Comparison of ENCODE assay signal across 9 mouse cellular contexts in the genomic region with DNA sequence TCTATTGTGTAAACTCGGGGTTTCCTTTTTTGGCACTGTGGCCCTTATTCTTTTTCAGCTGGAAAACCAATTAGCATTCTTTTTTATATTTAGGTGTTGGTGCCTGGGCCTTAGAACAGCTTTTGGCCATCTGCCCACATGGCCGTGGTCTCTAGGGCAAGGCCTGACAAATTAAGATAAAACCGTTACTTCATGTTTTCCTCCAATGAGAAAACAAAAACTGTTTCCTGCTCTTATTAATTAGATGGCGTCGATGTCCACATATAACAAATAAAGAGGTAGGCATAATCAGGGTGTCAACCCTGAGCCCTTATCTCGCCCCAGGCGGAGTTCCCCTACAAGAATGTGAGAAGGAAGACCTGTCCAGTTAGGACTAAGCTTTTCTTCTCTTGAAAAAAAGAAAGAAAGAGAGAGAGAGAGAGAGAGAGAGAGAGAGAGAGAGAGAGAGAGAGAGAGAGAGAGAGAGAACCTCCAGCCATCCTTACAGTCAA.
DNase-seq lines count a peak whose midpoint lies in the region; ATAC-seq and TF ChIP-seq lines count a peak whose summit lies in the region.
"Had no signal": no experiment of that assay in that cellular context is flagged by ENCODE, and none has a peak within 500 bp of the region (broad histone marks: within the 10 kb centered on the region; RNA-seq: fewer than 3 reads in every experiment).

No protein-coding gene starts in this region.

- no peaks in the 10 kb centered on the region for H3K27me3 ChIP-seq in heart, adult 2 months (ENCODE audit: control insufficient read depth, insufficient read depth, low read length)
- no peaks in the 10 kb centered on the region for H3K27me3 ChIP-seq in heart, embryonic 15.5 days
- H3K27me3 ChIP-seq in limb, embryonic 14.5 days (ENCODE audit: control insufficient read depth, insufficient read depth, low read length) = no peaks in the 10 kb centered on the region
- H3K27me3 ChIP-seq: CH12.LX had no signal

- H3K9ac ChIP-seq in heart, adult 2 months (ENCODE audit: low read depth, low read length) = 0 out of 2 replicates have a peak overlapping the region, but pooled peaks have one; percentile 41
- no peak overlapping the region for H3K9ac ChIP-seq in heart, embryonic 15.5 days
- no peak overlapping the region for H3K9ac ChIP-seq in limb, embryonic 14.5 days (ENCODE audit: low read depth, low read length, severe bottlenecking)

- H3K9me3 ChIP-seq in heart, embryonic 15.5 days (replicated peaks) = no peaks in the 10 kb centered on the region
- H3K9me3 ChIP-seq in limb, embryonic 14.5 days (ENCODE audit: control insufficient read depth, low read length) = no peaks in the 10 kb centered on the region

- intact Hi-C loops in heart, adult 2 months (cut with DNase I) = loop anchor here (1.0 to 5.0 kb wide), 6 partner anchors 8 to 186 kb away; a partner anchor contains a TSS

- no peaks in the 10 kb centered on the region for H3K79me2 ChIP-seq in heart, adult 2 months (replicated peaks; ENCODE audit: control insufficient read depth, insufficient read depth, low read length)

- H3K4me3 ChIP-seq in heart, adult 2 months = peak overlapping the region; percentile 36
- H3K4me3 ChIP-seq in cortical plate, adult 2 months (ENCODE audit: insufficient read depth, low read length) = peak overlapping the region; percentile 21
- peak overlapping the region; percentile 10; the same call in 1 of the 2 replicates for H3K4me3 ChIP-seq in heart, embryonic 15.5 days
- H3K4me3 ChIP-seq in limb, embryonic 14.5 days (replicated peaks; ENCODE audit: low read length) = no peak overlapping the region

- ATAC-seq in heart, embryonic 15.5 days (replicated peaks; ENCODE audit: insufficient number of reproducible peaks, insufficient read depth, low FRiP score, low read depth) = peak; percentile 51
- ATAC-seq in limb, embryonic 14.5 days (ENCODE audit: low FRiP score, low read depth) = peak; percentile 10; the same call in 1 of the 2 replicates
- no peak for ATAC-seq in granulocyte monocyte progenitor cell, adult 5-6 weeks (replicated peaks; ENCODE audit: poor library complexity, severe bottlenecking)

- peak overlapping the region; percentile 88 for H3K27ac ChIP-seq in heart, adult 2 months
- no peak overlapping the region; the same call in 1 of the 2 replicates for H3K27ac ChIP-seq in cortical plate, adult 2 months (ENCODE audit: insufficient read depth, low read length)
- H3K27ac ChIP-seq in heart, embryonic 15.5 days = peak overlapping the region; percentile 86
- peak overlapping the region; percentile 79 for H3K27ac ChIP-seq in limb, embryonic 14.5 days (replicated peaks; ENCODE audit: low read depth, low read length)

- DNase-seq in heart, adult 2 months = peak; percentile 73 to 85
- DNase-seq in heart, adult 11 months = no peak
- DNase-seq in limb, embryonic 14.5 days (ENCODE audit: low spot score) = no peak
- DNase-seq in testis, postnatal 10 days (ENCODE audit: low spot score) = peak; percentile 71
- no peak for DNase-seq in cerebellum, adult 9-11 months

- H3K36me3 ChIP-seq in heart, adult 2 months (ENCODE audit: control insufficient read depth, insufficient read depth, low read length) = no peaks in the 10 kb centered on the region; the same call in 1 of the 2 replicates
- H3K36me3 ChIP-seq in heart, embryonic 15.5 days = no peaks in the 10 kb centered on the region
- H3K36me3 ChIP-seq in limb, embryonic 14.5 days (ENCODE audit: control insufficient read depth, insufficient read depth, low read length) = no peaks in the 10 kb centered on the region

- TF ChIP-seq CTCF in heart, adult 2 months (IDR thresholded peaks at IDR 0.05) = no peak
- TF ChIP-seq CTCF in cortical plate, adult 2 months (IDR thresholded peaks at IDR 0.05; ENCODE audit: extremely low read depth, insufficient read depth, low read length) = no peak

- peaks cover 4% of the 10 kb centered on the region for H3K4me1 ChIP-seq in heart, adult 2 months (ENCODE audit: control insufficient read depth, insufficient read depth, low read length)
- H3K4me1 ChIP-seq in cortical plate, adult 2 months (ENCODE audit: control insufficient read depth, insufficient read depth, low read length) = no peaks in the 10 kb centered on the region
- H3K4me1 ChIP-seq in heart, embryonic 15.5 days (replicated peaks) = peaks cover 29% of the 10 kb centered on the region
- H3K4me1 ChIP-seq in limb, embryonic 14.5 days (ENCODE audit: control insufficient read depth, insufficient read depth, low read length) = peaks cover 20% of the 10 kb centered on the region

- WGBS in heart, adult 2 months = 16% methylated on average over 7 of the region's 7 CpGs
- 30% methylated on average over 7 of the region's 7 CpGs for WGBS in heart, embryonic 15.5 days
- WGBS in limb, embryonic 14.5 days = 58% methylated on average over 7 of the region's 7 CpGs

- H3K4me2 ChIP-seq in heart, embryonic 15.5 days = peak overlapping the region; percentile 39
- H3K4me2 ChIP-seq in limb, embryonic 14.5 days (replicated peaks; ENCODE audit: low read depth, low read length, severe bottlenecking) = peak overlapping the region; percentile 30

- peak; percentile 68; the same call in 1 of the 2 replicates for TF ChIP-seq EP300 in heart, adult 2 months (IDR thresholded peaks at IDR 0.05; ENCODE audit: insufficient read depth, low read depth, low read length)

- TF ChIP-seq POLR2A in heart, adult 2 months (IDR thresholded peaks at IDR 0.05; ENCODE audit: insufficient read depth, low read depth, low read length) = no peak; the same call in 1 of the 2 replicates
- TF ChIP-seq POLR2A in cortical plate, adult 2 months (IDR thresholded peaks at IDR 0.05; ENCODE audit: extremely low read depth, insufficient read depth, low read length) = no peak
- TF ChIP-seq POLR2A in limb, embryonic 14.5 days (IDR thresholded peaks at IDR 0.05; ENCODE audit: borderline replicate concordance, extremely low read depth, insufficient read depth, insufficient read length) = no peak

Comparison
In these comparisons a context has a peak if more than half of its experiments do, and no peak if none do; other contexts are left out.
1. DNase-seq: peak in heart, adult 2 months (2 of 2) and testis, postnatal 10 days (single experiment); none in heart, adult 11 months (single experiment), limb, embryonic 14.5 days (single experiment) and cerebellum, adult 9-11 months (single experiment).